Mouse (Mus musculus) MEL (cell line): ENCODE results near the gene Gm5799. TPM values are rescaled to one million over a fixed set of nuclear protein-coding genes. Genes with fewer than 3 reads are reported as not detected.
"Not testable (repeated sequence)": the region's sequence is repeated elsewhere in the genome, so short reads cannot be mapped to it uniquely, and the experiment has no call there.

Source experiments
- DNase-seq: peaks from one replicate; pipeline ENCODE4 v3.0.0; 2011; ENCODE audit warnings: low read depth, low spot score
- H3K27ac ChIP-seq: 2 replicates; pipeline ENCODE4 v1.5.1; 2012; ENCODE audit warnings: low read depth, mild to moderate bottlenecking, control low read depth, low read length, moderate library complexity; ENCODE audit not compliant: control insufficient read depth
- H3K27me3 ChIP-seq, 2 experiments: fragments of 150-350 bp in 1 of 2; sonication (generic) in 1 of 2; 2 replicates each; pipeline ENCODE4 v1.6.1; 2012; ENCODE audit warnings: low read length in 2 of 2, mild to moderate bottlenecking in 2 of 2, improper control_type of control experiment in 1 of 2, moderate library complexity in 1 of 2; ENCODE audit not compliant: insufficient read depth in 2 of 2, control insufficient read depth in 1 of 2
- H3K36me3 ChIP-seq, 2 experiments: 2 replicates each; pipeline ENCODE4 v1.6.1; 2012 to 2014; ENCODE audit warnings: low read length in 2 of 2, improper control_type of control experiment in 1 of 2, inconsistent platforms in 1 of 2, mild to moderate bottlenecking in 1 of 2; ENCODE audit not compliant: insufficient read depth in 2 of 2, control insufficient read depth in 1 of 2
- H3K4me1 ChIP-seq, 2 experiments: fragments of 150-350 bp in 1 of 2; sonication (generic) in 1 of 2; 2 replicates each; pipeline ENCODE4 v1.6.1; 2012; ENCODE audit warnings: low read length in 2 of 2, improper control_type of control experiment in 1 of 2, mild to moderate bottlenecking in 1 of 2; ENCODE audit not compliant: insufficient read depth in 2 of 2, control insufficient read depth in 1 of 2
- H3K4me3 ChIP-seq, 2 experiments: fragments of 150-350 bp in 1 of 2; sonication (generic) in 1 of 2; 2 replicates each; pipeline ENCODE4 v1.5.1; 2012; ENCODE audit warnings: low read depth in 2 of 2, low read length in 2 of 2, mild to moderate bottlenecking in 2 of 2, moderate library complexity in 2 of 2, control low read depth in 1 of 2, improper control_type of control experiment in 1 of 2; ENCODE audit not compliant: control insufficient read depth in 1 of 2, insufficient read depth in 1 of 2
- H3K79me2 ChIP-seq: 2 replicates; pipeline ENCODE4 v1.6.1; 2012; ENCODE audit warnings: mild to moderate bottlenecking, low read length, moderate library complexity; ENCODE audit not compliant: control insufficient read depth, poor library complexity, insufficient read depth
- H3K9ac ChIP-seq: 2 replicates; pipeline ENCODE4 v1.6.1; 2012; ENCODE audit warnings: low read depth, mild to moderate bottlenecking, control low read depth, low read length, moderate library complexity; ENCODE audit not compliant: control insufficient read depth, poor library complexity, severe bottlenecking
- H3K9me3 ChIP-seq: fragments of 150-350 bp; sonication (generic); replicated peaks from 2 replicates; pipeline ENCODE4 v1.6.1; 2012; ENCODE audit warnings: mild to moderate bottlenecking, low read length, improper control_type of control experiment, moderate library complexity; ENCODE audit not compliant: insufficient read depth
- polyA plus RNA-seq, 2 experiments: library from polyadenylated mRNA; stranded (reverse) in 1 of 2; unstranded in 1 of 2; fragments of >175 nt in 1 of 2; fragments of >200 nt in 1 of 2; gene quantifications; 2 replicates each; pipeline versions ENCODE4 v1.2.1 to v1.2.4; 2012; ENCODE audit warnings: low replicate concordance in 2 of 2, low read depth in 1 of 2; ENCODE audit not compliant: insufficient read length in 2 of 2, insufficient read depth in 1 of 2, missing spikeins in 1 of 2
- total RNA-seq: library from RNA; depleted of rRNA; stranded (reverse); fragments of 300-350 nt; gene quantifications from 2 replicates; pipeline ENCODE4 v1.2.3, GENCODE M21; 2012; rRNA removed

Gm5799 gene
- total RNA-seq (not detected in 2 replicates), polyA plus RNA-seq (not detected)

DNA sequence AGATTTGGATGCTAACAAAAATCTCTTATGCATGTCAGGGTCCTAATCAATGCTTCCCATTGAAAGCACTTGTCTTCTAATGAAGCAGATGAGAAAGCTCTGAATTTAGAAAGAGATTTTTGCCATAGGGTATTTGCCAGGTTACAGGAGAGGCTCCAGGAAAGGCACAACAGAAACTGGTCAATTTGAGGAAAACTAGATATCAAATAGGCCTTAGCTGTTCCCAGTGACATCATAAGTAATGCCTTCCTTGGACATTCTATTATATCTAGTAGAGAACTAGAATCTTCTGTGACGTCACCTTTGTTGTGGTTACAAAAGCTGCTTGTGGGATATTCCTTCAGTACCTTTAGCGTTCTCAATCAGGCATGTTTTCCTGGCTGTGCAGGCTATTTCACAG lies at the start of gene Gm5799:
Gene Gm5799 (plus strand): TSS at position 301 of the 400 bp plus-strand sequence.
- not testable (repeated sequence) for H3K79me2 ChIP-seq, H3K27ac ChIP-seq, H3K4me1 ChIP-seq, H3K4me3 ChIP-seq, H3K9me3 ChIP-seq, H3K36me3 ChIP-seq, DNase-seq, H3K9ac ChIP-seq, H3K27me3 ChIP-seq

DNA sequence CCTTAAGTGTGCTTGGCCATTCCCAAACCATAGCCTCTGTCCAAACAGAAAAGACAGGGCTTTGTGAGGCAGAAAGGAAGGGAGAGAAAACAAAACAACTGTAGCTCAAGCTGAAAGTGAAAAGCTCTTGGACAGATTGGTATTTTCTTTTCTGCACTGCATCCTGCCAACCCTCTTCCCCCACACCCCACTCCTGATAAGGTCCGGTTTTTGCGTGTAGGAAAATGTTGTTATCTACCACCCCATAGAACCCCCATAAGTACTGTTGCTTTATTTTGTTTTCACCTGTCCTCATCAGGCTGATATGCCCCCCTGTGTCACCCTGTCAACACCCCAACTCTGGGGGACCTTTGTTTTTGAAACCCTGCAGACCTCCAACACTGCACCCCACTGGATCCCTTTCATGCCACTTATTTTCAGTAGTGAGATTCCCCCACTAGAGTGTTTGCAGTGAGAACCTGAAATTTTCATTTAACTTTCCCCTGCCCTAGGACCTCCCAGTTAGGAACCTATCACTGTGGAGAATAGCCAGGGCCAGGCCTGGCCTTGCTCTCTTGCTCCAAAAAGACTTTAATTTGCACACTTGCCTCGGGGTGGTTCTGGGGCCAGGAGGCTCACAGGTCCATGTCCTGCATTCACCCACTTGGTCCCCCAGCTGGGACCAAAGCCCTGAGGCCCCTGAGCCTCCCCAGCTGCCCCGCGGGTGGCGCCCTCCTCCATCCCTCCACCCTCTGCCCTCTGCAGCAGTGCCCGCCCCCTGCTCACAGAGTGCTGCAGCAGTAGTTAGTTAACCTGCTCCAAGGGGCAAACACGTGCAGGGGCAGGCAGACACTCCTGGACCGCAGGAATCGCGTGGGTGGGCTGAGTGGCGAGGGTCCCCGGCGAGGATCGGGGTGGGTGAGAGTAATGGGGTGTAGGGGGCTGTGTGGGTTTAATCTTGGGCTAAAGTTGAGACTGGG lies 12.0 kb upstream of the Gm5799 start:
- not testable (repeated sequence) for H3K27me3 ChIP-seq, DNase-seq, H3K36me3 ChIP-seq, H3K27ac ChIP-seq, H3K9me3 ChIP-seq, H3K4me3 ChIP-seq, H3K9ac ChIP-seq, H3K4me1 ChIP-seq, H3K79me2 ChIP-seq

DNA sequence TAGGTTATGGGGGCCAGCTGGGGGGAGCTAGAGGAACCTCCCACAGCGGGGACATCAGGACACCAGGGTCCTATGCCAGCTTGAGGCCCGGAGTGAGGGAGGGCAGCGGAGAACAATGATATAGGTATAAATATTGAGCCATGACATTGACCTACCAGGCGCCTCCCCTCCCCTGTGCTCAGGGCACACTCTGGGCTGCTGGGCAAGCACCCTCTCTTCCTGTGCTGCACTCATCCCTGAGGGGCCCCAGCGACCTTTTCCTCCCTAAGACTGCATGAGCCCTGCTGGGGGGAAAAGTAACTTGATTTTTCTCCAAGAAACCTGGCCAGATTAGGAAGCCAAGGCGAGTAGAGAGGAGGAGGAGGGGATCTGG lies 11.4 kb upstream of the Gm5799 start:
- H3K27me3 ChIP-seq, H3K9ac ChIP-seq, H3K27ac ChIP-seq, H3K4me1 ChIP-seq, H3K9me3 ChIP-seq, H3K36me3 ChIP-seq, H3K4me3 ChIP-seq, H3K79me2 ChIP-seq, DNase-seq: not testable (repeated sequence)

DNA sequence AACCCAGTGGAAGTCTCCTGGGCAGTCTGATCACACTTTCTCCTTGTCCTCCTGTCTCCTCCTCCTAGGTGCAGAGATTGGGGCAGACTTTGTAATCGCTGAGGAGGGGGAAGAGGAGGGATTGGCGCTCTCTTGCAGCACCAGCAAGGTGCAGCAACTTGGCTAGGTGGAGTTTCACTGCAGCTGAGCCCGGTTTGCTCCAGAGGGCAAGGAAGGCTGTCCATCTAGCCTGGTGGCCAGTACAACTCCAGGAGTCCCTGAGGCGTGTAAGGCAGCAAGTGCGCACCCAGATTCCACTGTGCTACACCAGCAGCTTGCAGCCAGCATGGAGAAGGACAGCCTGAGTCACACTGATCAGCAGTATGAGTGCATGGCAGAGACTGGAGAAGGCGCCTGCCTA lies 11.0 kb upstream of the Gm5799 start:
- not testable (repeated sequence) for H3K4me3 ChIP-seq, H3K9me3 ChIP-seq, H3K9ac ChIP-seq, H3K36me3 ChIP-seq, H3K79me2 ChIP-seq, DNase-seq, H3K27me3 ChIP-seq, H3K27ac ChIP-seq, H3K4me1 ChIP-seq

DNA sequence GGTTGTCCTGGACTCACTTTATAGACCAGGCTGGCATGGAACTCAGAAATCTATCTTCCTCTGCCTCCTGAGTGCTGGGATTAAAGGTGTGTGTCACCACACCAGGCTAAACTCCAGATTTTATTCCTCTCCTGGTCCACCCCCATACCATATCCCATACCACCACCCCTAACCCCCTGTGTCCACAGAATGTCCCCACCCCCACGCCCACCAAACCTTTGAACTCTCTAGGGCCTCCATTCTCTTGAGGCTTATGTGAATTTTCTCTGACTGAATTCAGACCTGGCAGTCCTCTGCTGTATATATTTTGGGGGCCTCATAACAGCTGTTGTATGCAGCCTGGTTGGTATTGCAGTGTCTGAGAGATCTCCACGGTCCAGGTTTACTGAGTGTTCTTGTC lies 5.2 kb upstream of the Gm5799 start:
- H3K36me3 ChIP-seq, H3K4me3 ChIP-seq, H3K27me3 ChIP-seq, H3K27ac ChIP-seq, H3K9me3 ChIP-seq, H3K79me2 ChIP-seq, H3K9ac ChIP-seq, H3K4me1 ChIP-seq, DNase-seq: not testable (repeated sequence)

DNA sequence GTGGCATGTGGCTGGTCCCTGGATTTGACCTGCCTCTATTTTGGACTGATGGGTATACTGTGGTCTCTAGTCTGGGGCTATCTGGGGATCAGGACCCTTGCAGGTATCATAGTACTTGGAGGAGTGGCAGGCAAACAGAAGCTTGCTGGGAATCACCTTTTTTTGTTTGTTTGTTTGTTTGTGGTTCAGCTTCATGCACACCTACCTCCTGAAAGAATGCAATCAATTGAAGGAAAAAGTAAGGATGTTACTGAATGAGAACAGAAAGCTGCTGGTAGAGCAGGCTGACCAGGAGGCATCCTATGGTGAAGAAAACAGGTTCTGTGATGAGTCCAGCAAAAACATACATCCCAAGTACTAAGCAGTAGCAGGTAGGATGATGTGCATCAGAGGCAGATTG lies 2.9 kb downstream of the Gm5799 start:
- not testable (repeated sequence) for H3K4me3 ChIP-seq, H3K9ac ChIP-seq, H3K27me3 ChIP-seq, H3K27ac ChIP-seq, H3K36me3 ChIP-seq, H3K4me1 ChIP-seq, H3K79me2 ChIP-seq, DNase-seq, H3K9me3 ChIP-seq

DNA sequence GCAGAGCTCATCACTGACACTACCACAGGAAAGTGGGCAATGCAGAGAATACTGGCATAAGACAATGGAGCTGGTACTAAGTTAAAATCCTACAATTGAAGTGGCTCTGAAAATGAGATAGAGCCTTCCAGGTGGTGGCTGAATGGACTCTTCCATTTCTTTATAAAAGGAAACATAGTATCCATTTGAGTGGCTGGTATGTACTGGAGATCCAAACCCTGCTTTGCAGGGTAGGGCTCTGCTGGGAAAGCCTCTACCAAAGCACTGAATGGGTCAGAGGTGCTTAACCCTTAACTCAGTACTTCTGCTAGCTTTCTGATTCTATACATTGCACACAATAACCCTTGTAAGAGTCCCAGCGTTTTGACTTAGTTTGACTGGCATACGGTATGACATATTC lies 8.9 kb downstream of the Gm5799 start:
- not testable (repeated sequence) for H3K4me1 ChIP-seq, DNase-seq, H3K4me3 ChIP-seq, H3K36me3 ChIP-seq, H3K27ac ChIP-seq, H3K27me3 ChIP-seq, H3K9me3 ChIP-seq, H3K9ac ChIP-seq, H3K79me2 ChIP-seq
